Mouse (Mus musculus): ENCODE measurements around the gene Ccl3. TPM values are rescaled to one million over a fixed set of nuclear protein-coding genes. Genes with fewer than 3 reads are reported as not detected.

The Ccl3 gene
- polyA plus RNA-seq, 1 experiment from 2014 or later, result 1.9 TPM

Other genes with a start within 250 kb of the Ccl3 start
- 38.3 and 52.2 TPM in 2 replicates for gene Rasl10b, start 240.2 kb downstream of the Ccl3 start, polyA plus RNA-seq (2015; fragmentation: Nextera tagmentation; extraction: Ambion mirVana)
- gene Gas2l2, start 219.9 kb downstream of the Ccl3 start, polyA plus RNA-seq (2015; fragmentation: Nextera tagmentation; extraction: Ambion mirVana), result 0.37 and 0.41 TPM in 2 replicates
- gene 1700020L24Rik, start 211.7 kb downstream of the Ccl3 start, polyA plus RNA-seq (2015; fragmentation: Nextera tagmentation; extraction: Ambion mirVana), result 0.37 and 0.54 TPM in 2 replicates
- 3.9 and 4.6 TPM in 2 replicates for gene Mmp28, start 186.3 kb downstream of the Ccl3 start, polyA plus RNA-seq (2015; fragmentation: Nextera tagmentation; extraction: Ambion mirVana)
- gene Taf15, start 176.3 kb downstream of the Ccl3 start, polyA plus RNA-seq (2015; fragmentation: Nextera tagmentation; extraction: Ambion mirVana), result 12.7 and 14.1 TPM in 2 replicates
- gene Heatr9, start 127.2 kb downstream of the Ccl3 start, polyA plus RNA-seq (2015; fragmentation: Nextera tagmentation; extraction: Ambion mirVana), result not detected in 2 replicates
- 5.1 TPM in 1 of 2 replicates, not detected in the other for gene Ccl5, start 118.8 kb downstream of the Ccl3 start, polyA plus RNA-seq (2015; fragmentation: Nextera tagmentation; extraction: Ambion mirVana)
- gene Ccl9, start 70.7 kb downstream of the Ccl3 start, polyA plus RNA-seq (2015; fragmentation: Nextera tagmentation; extraction: Ambion mirVana), result 2.7 and 4.5 TPM in 2 replicates
- gene Ccl6, start 56.3 kb downstream of the Ccl3 start, polyA plus RNA-seq (2015; fragmentation: Nextera tagmentation; extraction: Ambion mirVana), result 2.8 and 4.4 TPM in 2 replicates
- gene Rpl9-ps1, start 3.7 kb downstream of the Ccl3 start, polyA plus RNA-seq (2015; fragmentation: Nextera tagmentation; extraction: Ambion mirVana), result not detected in 2 replicates
- gene Ccl4, start 13.2 kb upstream of the Ccl3 start, polyA plus RNA-seq (2015; fragmentation: Nextera tagmentation; extraction: Ambion mirVana), result 1.1 and 1.5 TPM in 2 replicates
- gene Wfdc17, start 54.6 kb upstream of the Ccl3 start, polyA plus RNA-seq (2015; fragmentation: Nextera tagmentation; extraction: Ambion mirVana), result 0.84 and 1.1 TPM in 2 replicates
- gene Wfdc18, start 59.7 kb upstream of the Ccl3 start, polyA plus RNA-seq (2015; fragmentation: Nextera tagmentation; extraction: Ambion mirVana), result 0.91 TPM in 1 of 2 replicates, not detected in the other
- 0.41 and 2.0 TPM in 2 replicates for gene Wfdc21, start 97.6 kb upstream of the Ccl3 start, polyA plus RNA-seq (2015; fragmentation: Nextera tagmentation; extraction: Ambion mirVana)
- 28.1 and 32.4 TPM in 2 replicates for gene Heatr6, start 104.3 kb upstream of the Ccl3 start, polyA plus RNA-seq (2015; fragmentation: Nextera tagmentation; extraction: Ambion mirVana)
- 0.77 and 1.2 TPM in 2 replicates for gene Hnf1b, start 200.7 kb upstream of the Ccl3 start, polyA plus RNA-seq (2015; fragmentation: Nextera tagmentation; extraction: Ambion mirVana)

All from neural tube, embryonic 15.5 days (tissue).